Mouse (Mus musculus) ES-E14 (cell line): ENCODE measurements around the gene Dnpep. TPM values are rescaled to one million over a fixed set of nuclear protein-coding genes. Genes with fewer than 3 reads are reported as not detected.

Experiments
- DNase-seq: peaks from one replicate; pipeline ENCODE4 v3.0.0-alpha.2; 2013; ENCODE audit warnings: low read depth, low spot score
- H3K27ac ChIP-seq: 2 replicates; pipeline ENCODE4 v1.5.1; 2012; ENCODE audit warnings: low read depth, mild to moderate bottlenecking, low read length, moderate library complexity, mixed read lengths; ENCODE audit not compliant: poor library complexity, insufficient read depth, severe bottlenecking
- H3K36me3 ChIP-seq: 2 replicates; pipeline ENCODE4 v1.6.1; 2012; ENCODE audit warnings: mild to moderate bottlenecking, low read length, moderate library complexity, mixed read lengths; ENCODE audit not compliant: control insufficient read depth, poor library complexity, insufficient read depth, severe bottlenecking
- H3K4me1 ChIP-seq, 2 experiments: fragments of 150-350 bp in 1 of 2; sonication (generic) in 1 of 2; 2 replicates each; pipeline ENCODE4 v1.6.1; 2012; ENCODE audit warnings: low read length in 2 of 2, mild to moderate bottlenecking in 1 of 2, mixed read lengths in 1 of 2; ENCODE audit not compliant: control insufficient read depth in 2 of 2, insufficient read depth in 2 of 2, poor library complexity in 1 of 2
- H3K4me3 ChIP-seq, 2 experiments: fragments of 150-350 bp in 1 of 2; sonication (generic) in 1 of 2; 2 replicates each; pipeline ENCODE4 v1.5.1; 2012; ENCODE audit warnings: low read length in 2 of 2, low read depth in 1 of 2, mild to moderate bottlenecking in 1 of 2, mixed read lengths in 1 of 2; ENCODE audit not compliant: insufficient read depth in 1 of 2, poor library complexity in 1 of 2, severe bottlenecking in 1 of 2
- H3K9ac ChIP-seq: 2 replicates; pipeline ENCODE4 v1.6.1; 2012; ENCODE audit warnings: low read depth, mild to moderate bottlenecking, low read length, mixed read lengths; ENCODE audit not compliant: poor library complexity, insufficient read depth, severe bottlenecking
- H3K9me3 ChIP-seq: fragments of 150-350 bp; sonication (generic); 2 replicates; pipeline ENCODE4 v1.6.1; 2012; ENCODE audit warnings: low read depth, mild to moderate bottlenecking, low read length; ENCODE audit not compliant: control insufficient read depth, insufficient read depth
- CHD2 ChIP-seq: IDR thresholded peaks from 2 replicates; pipeline ENCODE4 v1.6.1; 2014; ENCODE audit warnings: mild to moderate bottlenecking, low read depth, low read length, inconsistent platforms
- HCFC1 ChIP-seq: IDR thresholded peaks from 2 replicates; pipeline ENCODE4 v1.6.1; 2012; ENCODE audit warnings: low read length, inconsistent platforms, borderline replicate concordance; ENCODE audit not compliant: insufficient read depth
- MAFK ChIP-seq: IDR thresholded peaks from 2 replicates; pipeline ENCODE4 v1.6.1; 2014; ENCODE audit warnings: mild to moderate bottlenecking, low read depth, low read length, inconsistent platforms; ENCODE audit not compliant: insufficient read depth
- ZC3H11A ChIP-seq: IDR thresholded peaks from 2 replicates; pipeline ENCODE4 v1.6.1; 2012; ENCODE audit warnings: low read depth, mild to moderate bottlenecking, inconsistent platforms, low read length, borderline replicate concordance
- ZNF384 ChIP-seq: IDR thresholded peaks from 2 replicates; pipeline ENCODE4 v1.6.1; 2012; ENCODE audit warnings: low read depth, low read length, inconsistent platforms
- in situ Hi-C, 2 experiments: fragments of 600-800 bp; cut with MboI; formaldehyde crosslinking; loops; one replicate each; pipeline ENCODE4 v1.15.1; 2025; ENCODE audit warnings: low sequenced_read_pairs in 2 of 2, inconsistent platforms in 1 of 2; ENCODE audit not compliant: unreplicated experiment in 2 of 2
- total RNA-seq: library from RNA; depleted of rRNA; stranded (reverse); fragments of 300-350 nt; gene quantifications from 2 replicates; pipeline ENCODE4 v1.2.3, GENCODE M21; 2012

Gene Dnpep
- total RNA-seq, 1 experiment: 75.5 TPM

GRCm38 (mm10) chr1:75319166-75319565 lies 1.4 kb upstream of the Dnpep start:
- H3K36me3 ChIP-seq: peaks cover 9% of the 10 kb centered on the region; the same call in 1 of the 2 replicates
- no peak overlapping the region for H3K27ac ChIP-seq
- TF ChIP-seq ZNF384 (no peak), CHD2 (no peak), ZC3H11A (no peak), MAFK (no peak), HCFC1 (no peak)
- H3K4me1 ChIP-seq: peaks cover 0 to 3% of the 10 kb centered on the region in 2 experiments; a peak in 1 of 4 replicates
- no peak overlapping the region for H3K9ac ChIP-seq
- in situ Hi-C loops: no loop called here
- DNase-seq: no peak
- no peak overlapping the region for H3K4me3 ChIP-seq
- no peaks in the 10 kb centered on the region for H3K9me3 ChIP-seq

DNA sequence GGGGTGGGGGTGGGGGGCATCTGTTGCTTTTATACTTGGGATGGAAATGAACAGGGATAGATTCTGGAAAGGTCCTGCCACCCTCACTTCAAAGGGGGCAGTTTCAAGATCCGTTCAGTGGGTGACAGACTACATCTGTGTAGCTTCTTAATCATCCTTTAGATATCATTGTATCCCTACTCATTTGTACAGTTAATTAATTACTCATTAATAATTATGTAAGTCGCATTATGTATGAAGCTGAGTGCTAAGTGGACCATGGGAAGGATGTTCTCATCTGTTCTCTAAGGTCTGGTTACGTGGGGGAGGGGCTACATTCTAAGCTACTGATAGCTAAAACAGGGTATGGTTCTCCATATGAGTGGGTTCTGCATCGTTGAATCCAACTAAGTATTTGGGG lies 946 bp upstream of the Dnpep start:
- Histone ChIP-seq H3K27ac (no peak overlapping the region), H3K4me3 (no peak overlapping the region), H3K4me1 (peaks cover 0 to 3% of the 10 kb centered on the region in 2 experiments; a peak in 1 of 4 replicates), H3K36me3 (peaks cover 12% of the 10 kb centered on the region; the same call in 1 of the 2 replicates), H3K9me3 (no peaks in the 10 kb centered on the region), H3K9ac (no peak overlapping the region)
- no peak for DNase-seq
- TF ChIP-seq MAFK (no peak), HCFC1 (no peak), CHD2 (no peak), ZC3H11A (no peak), ZNF384 (no peak)
- in situ Hi-C loops: no loop called here

DNA sequence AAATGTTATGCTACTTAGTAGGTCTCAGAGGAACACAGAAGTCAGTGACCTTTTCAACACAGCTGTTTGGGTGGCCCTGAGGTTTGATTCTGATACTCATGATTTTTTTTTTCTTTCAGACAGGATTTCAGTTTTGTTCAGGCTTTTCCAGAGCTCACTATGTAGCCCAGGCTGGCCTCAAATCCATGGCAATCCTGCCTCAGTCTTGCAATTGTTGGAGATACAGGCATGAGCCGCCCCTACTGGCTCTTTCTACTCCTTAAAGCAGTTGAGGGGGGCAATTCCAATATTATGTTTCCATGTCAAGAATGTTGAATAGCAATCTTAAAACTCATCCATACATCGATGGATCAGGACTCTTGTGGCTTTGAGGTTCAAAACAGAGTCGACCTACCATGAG lies 511 bp upstream of the Dnpep start:
- H3K27ac ChIP-seq: no peak overlapping the region; the same call in 1 of the 2 replicates
- DNase-seq: no peak
- no peak for TF ChIP-seq CHD2
- no peak for TF ChIP-seq ZC3H11A
- no peak for TF ChIP-seq ZNF384
- no peak for TF ChIP-seq HCFC1
- no peak for TF ChIP-seq MAFK
- in situ Hi-C loops: no loop called here
- H3K36me3 ChIP-seq: peaks cover 13% of the 10 kb centered on the region; the same call in 1 of the 2 replicates
- H3K4me1 ChIP-seq: peaks cover 0 to 3% of the 10 kb centered on the region in 2 experiments; a peak in 1 of 4 replicates
- no peak overlapping the region for H3K9ac ChIP-seq
- H3K4me3 ChIP-seq: peak overlapping the region in 1 of 2 experiments; percentile 62; a peak in 2 of 4 replicates
- H3K9me3 ChIP-seq: no peaks in the 10 kb centered on the region

DNA sequence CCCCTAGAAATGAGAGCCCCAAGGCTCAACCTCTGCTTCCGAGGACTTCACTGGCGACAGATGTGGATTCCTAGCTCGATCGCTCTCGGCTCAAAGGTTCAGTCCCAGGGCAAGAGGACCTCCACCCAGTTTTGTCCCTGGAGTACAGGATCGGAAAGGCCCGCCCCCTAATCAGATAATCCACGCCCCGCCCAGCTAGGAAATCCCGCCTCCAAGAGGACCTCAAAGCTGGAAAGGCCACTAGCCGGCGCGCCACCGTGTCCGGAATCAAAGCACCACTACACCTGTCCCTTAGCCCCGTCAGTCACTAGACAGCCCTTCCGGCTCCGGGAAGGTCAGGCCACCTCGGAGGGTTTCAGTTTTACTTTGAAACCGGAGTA lies 939 bp downstream of the Dnpep start:
- H3K4me3 ChIP-seq: peak overlapping the region; percentile 87 to 98
- peak overlapping the region; percentile 76 for H3K9ac ChIP-seq
- H3K36me3 ChIP-seq: peaks cover 19% of the 10 kb centered on the region
- H3K9me3 ChIP-seq: no peaks in the 10 kb centered on the region
- peak overlapping the region; percentile 88 for H3K27ac ChIP-seq
- DNase-seq: peak; percentile 91
- in situ Hi-C loops: no loop called here
- TF ChIP-seq HCFC1: no peak
- no peak for TF ChIP-seq CHD2
- TF ChIP-seq ZNF384: no peak
- no peak for TF ChIP-seq MAFK
- no peak for TF ChIP-seq ZC3H11A
- H3K4me1 ChIP-seq: peaks cover 0 to 3% of the 10 kb centered on the region in 2 experiments; a peak in 1 of 4 replicates
